Mouse (Mus musculus) midbrain, embryonic 14.5 days (tissue): Measurements from ENCODE around the gene Mn1. TPM values are rescaled to one million over a fixed set of nuclear protein-coding genes. Genes with fewer than 3 reads are reported as not detected.

Experiments used
- ATAC-seq: fragments of 200-750 bp; cut with Nextera tagmentation; 2 replicates; pipeline ENCODE4 v1.8.0; 2017; ENCODE audit warnings: moderate number of reproducible peaks, moderate library complexity; ENCODE audit not compliant: low FRiP score, low TSS enrichment
- DNase-seq: peaks from one replicate; pipeline ENCODE4 v3.0.0-alpha.2; 2015
- H3K27ac ChIP-seq: fragments of 300-500 bp; sonication (generic); replicated peaks from 2 replicates; pipeline ENCODE4 v1.5.1; 2014; ENCODE audit warnings: mild to moderate bottlenecking, low read depth, low read length, moderate library complexity
- H3K27me3 ChIP-seq: fragments of 300-500 bp; sonication (generic); 2 replicates; pipeline ENCODE4 v1.6.1; 2014; ENCODE audit warnings: low read length, control low read depth, mixed read lengths; ENCODE audit not compliant: control insufficient read depth, insufficient read depth
- H3K36me3 ChIP-seq: fragments of 300-500 bp; sonication (generic); 2 replicates; pipeline ENCODE4 v1.6.1; 2014; ENCODE audit warnings: low read length, control low read depth; ENCODE audit not compliant: control insufficient read depth, insufficient read depth
- H3K4me1 ChIP-seq: fragments of 300-500 bp; sonication (generic); 2 replicates; pipeline ENCODE4 v1.6.1; 2014; ENCODE audit warnings: mild to moderate bottlenecking, antibody characterized with exemption, low read length, control low read depth; ENCODE audit not compliant: control insufficient read depth, insufficient read depth
- H3K4me2 ChIP-seq: fragments of 300-500 bp; sonication (generic); 2 replicates; pipeline ENCODE4 v1.6.1; 2014; ENCODE audit warnings: mild to moderate bottlenecking, low read length, moderate library complexity
- H3K4me3 ChIP-seq: fragments of 300-500 bp; sonication (generic); replicated peaks from 2 replicates; pipeline ENCODE4 v1.5.1; 2014; ENCODE audit warnings: low read depth, low read length
- H3K9ac ChIP-seq: fragments of 300-500 bp; sonication (generic); replicated peaks from 2 replicates; pipeline ENCODE4 v1.6.1; 2014; ENCODE audit warnings: mild to moderate bottlenecking, low read length, moderate library complexity
- H3K9me3 ChIP-seq: fragments of 300-500 bp; sonication (generic); 2 replicates; pipeline ENCODE4 v1.6.1; 2016; ENCODE audit warnings: low read length, control low read depth, mixed read lengths; ENCODE audit not compliant: control insufficient read depth
- WGBS: fragments of 180-500 bp; shearing (Covaris S2); extraction: QIAGEN DNeasy Blood & Tissue Kit; methylation state at CpG from one replicate; pipeline ENCODE4 v1.1.7; 2014; 5-methylcytosine and 5-hydroxymethylcytosine counted together
- polyA plus RNA-seq: library from polyadenylated mRNA; unstranded; fragments of >200 nt; fragmentation: Nextera tagmentation; extraction: Ambion mirVana; gene quantifications from 2 replicates; pipeline ENCODE4 v1.2.1, GENCODE M21; 2014

The Mn1 gene
- polyA plus RNA-seq, 1 experiment from 2014 or later, result 69.2 TPM

- no peak overlapping the region for H3K4me3 ChIP-seq
- H3K27me3 ChIP-seq, result no peaks in the 10 kb centered on the region
- peaks cover 31% of the 10 kb centered on the region for H3K36me3 ChIP-seq
- peak overlapping the region; percentile 6; the same call in 1 of the 2 replicates for H3K9ac ChIP-seq
- peak overlapping the region; percentile 61; the same call in 1 of the 2 replicates for H3K27ac ChIP-seq
- WGBS, result 52% methylated on average over 8 of the region's 8 CpGs
- H3K4me1 ChIP-seq, result peaks cover 24% of the 10 kb centered on the region
- no peak overlapping the region for H3K4me2 ChIP-seq
- ATAC-seq (no peak), DNase-seq (no peak)
- H3K9me3 ChIP-seq, result no peaks in the 10 kb centered on the region
Observed at GRCm38 (mm10) chr5:111449700-111450099, 32.5 kb downstream of the Mn1 start.

DNA sequence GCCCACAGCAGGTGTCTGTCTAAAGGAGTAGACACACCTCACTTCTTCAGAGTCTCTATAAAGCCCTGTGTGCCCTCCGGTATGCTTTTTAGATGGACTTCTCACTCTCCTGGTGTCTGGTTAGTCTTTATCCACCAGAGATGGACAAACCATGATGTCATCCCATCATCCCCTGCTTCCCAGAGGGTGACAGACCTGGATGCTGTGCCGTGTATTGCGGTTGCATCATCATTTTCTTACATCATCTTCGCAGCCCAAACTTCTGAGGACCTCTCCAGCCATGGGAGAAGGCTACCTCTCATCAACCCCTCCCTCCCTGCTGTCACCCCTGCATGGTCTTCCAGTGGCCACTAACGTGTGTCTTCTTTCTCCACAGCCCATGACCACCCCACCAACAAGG lies 37.1 kb downstream of the Mn1 start:
- WGBS, result 87% methylated on average over 5 of the region's 5 CpGs
- Histone ChIP-seq H3K9me3 (no peaks in the 10 kb centered on the region), H3K36me3 (peaks cover 53% of the 10 kb centered on the region), H3K9ac (no peak overlapping the region), H3K4me2 (no peak overlapping the region), H3K4me3 (no peak overlapping the region), H3K27ac (no peak overlapping the region), H3K27me3 (no peaks in the 10 kb centered on the region), H3K4me1 (peaks cover 5% of the 10 kb centered on the region; the same call in 1 of the 2 replicates)
- ATAC-seq (no peak), DNase-seq (no peak)

GRCm38 (mm10) chr5:111454876-111455275 lies 37.7 kb downstream of the Mn1 start:
- no peak for ATAC-seq
- no peak overlapping the region for H3K4me3 ChIP-seq
- 94% methylated on average over 6 of the region's 6 CpGs for WGBS

GRCm38 (mm10) chr5:111458675-111459074 lies 41.5 kb downstream of the Mn1 start:
- no peaks in the 10 kb centered on the region for H3K27me3 ChIP-seq
- no peaks in the 10 kb centered on the region for H3K9me3 ChIP-seq
- no peak overlapping the region for H3K4me3 ChIP-seq
- no peaks in the 10 kb centered on the region for H3K4me1 ChIP-seq
- peaks cover 45% of the 10 kb centered on the region for H3K36me3 ChIP-seq
- DNase-seq (no peak), ATAC-seq (no peak)
- no peak overlapping the region for H3K4me2 ChIP-seq
- H3K27ac ChIP-seq, result no peak overlapping the region
- WGBS, result 87% methylated on average over 6 of the region's 6 CpGs
- H3K9ac ChIP-seq, result no peak overlapping the region

More at GRCm38 (mm10) chr5:111454876-111455275, 37.7 kb downstream of the Mn1 start:
- H3K4me2 ChIP-seq, result no peak overlapping the region
- H3K27ac ChIP-seq, result no peak overlapping the region
- H3K27me3 ChIP-seq, result no peaks in the 10 kb centered on the region
- H3K9me3 ChIP-seq, result no peaks in the 10 kb centered on the region
- no peak for DNase-seq
- H3K36me3 ChIP-seq, result peaks cover 53% of the 10 kb centered on the region
- no peak overlapping the region for H3K9ac ChIP-seq
- no peaks in the 10 kb centered on the region for H3K4me1 ChIP-seq

- Histone ChIP-seq H3K4me2 (no peak overlapping the region), H3K36me3 (no peaks in the 10 kb centered on the region), H3K27ac (0 out of 2 replicates have a peak overlapping the region, but pooled peaks have one; percentile 20), H3K9ac (no peak overlapping the region), H3K4me3 (no peak overlapping the region), H3K27me3 (no peaks in the 10 kb centered on the region), H3K4me1 (no peaks in the 10 kb centered on the region), H3K9me3 (no peaks in the 10 kb centered on the region)
- DNase-seq (peak; percentile 43), ATAC-seq (no peak)
- 58% methylated on average over 11 of the region's 11 CpGs for WGBS
Observed at GRCm38 (mm10) chr5:111465811-111466299, 48.7 kb downstream of the Mn1 start.

- Histone ChIP-seq H3K4me3 (no peak overlapping the region), H3K9ac (no peak overlapping the region), H3K9me3 (no peaks in the 10 kb centered on the region), H3K4me2 (no peak overlapping the region), H3K4me1 (no peaks in the 10 kb centered on the region), H3K27me3 (no peaks in the 10 kb centered on the region), H3K27ac (no peak overlapping the region), H3K36me3 (no peaks in the 10 kb centered on the region)
- WGBS, result 84% methylated on average over 9 of the region's 9 CpGs
- DNase-seq (no peak), ATAC-seq (no peak)
Observed at GRCm38 (mm10) chr5:111466429-111466828, 49.3 kb downstream of the Mn1 start.

DNA sequence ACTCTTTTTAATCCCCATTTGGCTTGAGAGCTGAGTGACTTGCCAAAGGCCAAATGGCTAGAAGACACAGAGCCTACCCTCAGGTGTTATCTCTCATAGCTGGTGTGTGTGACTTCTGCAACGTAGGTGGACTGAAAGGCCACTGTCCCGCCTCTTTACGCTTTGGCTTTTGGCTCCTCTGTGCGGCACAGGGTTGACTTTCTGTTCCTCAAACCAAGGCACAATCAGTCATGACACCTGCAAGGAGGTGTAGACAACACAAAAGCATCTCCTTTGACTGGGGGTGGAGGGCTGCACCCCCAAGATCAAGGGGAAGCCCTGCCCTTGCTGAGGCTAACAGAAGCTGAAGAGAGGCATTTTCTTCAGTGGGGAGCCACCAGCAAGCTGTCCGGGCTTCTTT lies 50.5 kb downstream of the Mn1 start:
- ATAC-seq, result no peak
- H3K9me3 ChIP-seq, result no peaks in the 10 kb centered on the region
- no peak overlapping the region for H3K4me2 ChIP-seq
- DNase-seq, result no peak
- H3K27ac ChIP-seq, result no peak overlapping the region
- no peak overlapping the region for H3K9ac ChIP-seq
- WGBS, result 91% methylated on average over 5 of the region's 5 CpGs
- H3K4me3 ChIP-seq, result no peak overlapping the region
- no peaks in the 10 kb centered on the region for H3K4me1 ChIP-seq
- no peaks in the 10 kb centered on the region for H3K27me3 ChIP-seq
- no peaks in the 10 kb centered on the region for H3K36me3 ChIP-seq

DNA sequence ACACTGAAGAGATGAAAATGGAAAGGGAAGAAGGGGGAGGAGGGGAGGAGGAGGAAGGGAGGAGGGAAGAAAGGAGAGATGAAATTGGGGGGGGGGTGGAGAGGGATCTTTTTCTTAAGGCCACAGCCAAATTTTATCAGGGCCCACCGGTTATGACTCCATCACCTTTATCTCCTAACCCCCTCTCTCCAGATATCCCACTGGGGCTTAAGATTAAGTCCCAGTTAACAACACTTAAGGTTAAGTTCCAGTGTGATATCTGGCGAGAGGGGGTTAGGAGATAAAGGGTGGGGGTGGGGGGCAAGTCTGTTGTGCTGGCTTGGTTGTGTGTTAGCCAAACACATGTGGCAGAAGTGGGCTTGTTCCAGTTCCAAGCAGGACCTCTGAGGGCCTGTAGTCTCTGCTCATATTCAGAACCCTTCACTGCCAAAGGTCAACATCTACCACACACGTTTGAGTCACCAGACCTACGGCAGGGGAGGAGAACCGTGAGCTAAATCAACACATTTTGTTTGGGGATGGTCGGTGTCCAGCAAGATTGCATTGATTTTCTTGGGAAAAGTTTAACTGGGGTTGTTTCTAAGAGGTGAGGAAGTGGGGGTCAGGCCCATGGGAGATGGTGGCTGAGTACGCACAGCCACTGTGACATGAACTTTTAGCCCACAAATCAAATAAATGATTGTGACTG lies 52.2 kb downstream of the Mn1 start:
- no peak overlapping the region for H3K9ac ChIP-seq
- no peak overlapping the region for H3K27ac ChIP-seq
- no peak overlapping the region for H3K4me3 ChIP-seq
- H3K27me3 ChIP-seq, result no peaks in the 10 kb centered on the region
- no peak overlapping the region for H3K4me2 ChIP-seq
- no peaks in the 10 kb centered on the region for H3K36me3 ChIP-seq
- no peak for ATAC-seq
- no peaks in the 10 kb centered on the region for H3K4me1 ChIP-seq
- 76% methylated on average over 7 of the region's 7 CpGs for WGBS
- no peak for DNase-seq
- H3K9me3 ChIP-seq, result no peaks in the 10 kb centered on the region

DNA sequence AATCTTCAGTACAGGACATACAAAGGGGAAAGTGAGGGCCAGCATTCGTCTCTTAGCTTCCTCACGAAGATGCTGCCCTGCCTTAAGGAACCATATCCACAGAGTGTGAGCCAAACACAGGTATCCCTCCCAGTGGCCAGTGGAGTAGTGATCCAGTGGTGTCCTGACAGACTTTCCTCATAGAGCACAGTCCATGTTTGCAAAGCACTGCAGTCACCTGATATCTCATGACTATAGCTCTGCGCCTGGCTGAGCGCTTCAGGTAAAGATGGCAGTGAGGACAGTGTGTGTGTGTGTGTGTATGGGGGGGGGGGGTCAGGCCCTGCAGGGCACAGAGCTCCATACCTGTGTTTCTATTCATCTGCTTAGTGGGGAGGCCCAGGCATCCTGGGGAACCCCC lies 53.7 kb downstream of the Mn1 start:
- H3K9ac ChIP-seq, result no peak overlapping the region
- no peaks in the 10 kb centered on the region for H3K36me3 ChIP-seq
- no peak for DNase-seq
- H3K4me3 ChIP-seq, result no peak overlapping the region
- WGBS, result 94% methylated on average over 4 of the region's 4 CpGs
- H3K4me2 ChIP-seq, result no peak overlapping the region
- no peaks in the 10 kb centered on the region for H3K27me3 ChIP-seq
- no peak overlapping the region for H3K27ac ChIP-seq
- H3K4me1 ChIP-seq, result no peaks in the 10 kb centered on the region
- H3K9me3 ChIP-seq, result no peaks in the 10 kb centered on the region
- ATAC-seq, result no peak
